Mouse (Mus musculus) retina, postnatal 1 day (tissue): ENCODE results near the gene Cfl2.
"Not testable (repeated sequence)": the region's sequence is repeated elsewhere in the genome, so short reads cannot be mapped to it uniquely, and the experiment has no call there.

Source experiments
- DNase-seq: peaks from one replicate; pipeline ENCODE4 v3.0.0-alpha.2; 2012

Cfl2 gene

DNA sequence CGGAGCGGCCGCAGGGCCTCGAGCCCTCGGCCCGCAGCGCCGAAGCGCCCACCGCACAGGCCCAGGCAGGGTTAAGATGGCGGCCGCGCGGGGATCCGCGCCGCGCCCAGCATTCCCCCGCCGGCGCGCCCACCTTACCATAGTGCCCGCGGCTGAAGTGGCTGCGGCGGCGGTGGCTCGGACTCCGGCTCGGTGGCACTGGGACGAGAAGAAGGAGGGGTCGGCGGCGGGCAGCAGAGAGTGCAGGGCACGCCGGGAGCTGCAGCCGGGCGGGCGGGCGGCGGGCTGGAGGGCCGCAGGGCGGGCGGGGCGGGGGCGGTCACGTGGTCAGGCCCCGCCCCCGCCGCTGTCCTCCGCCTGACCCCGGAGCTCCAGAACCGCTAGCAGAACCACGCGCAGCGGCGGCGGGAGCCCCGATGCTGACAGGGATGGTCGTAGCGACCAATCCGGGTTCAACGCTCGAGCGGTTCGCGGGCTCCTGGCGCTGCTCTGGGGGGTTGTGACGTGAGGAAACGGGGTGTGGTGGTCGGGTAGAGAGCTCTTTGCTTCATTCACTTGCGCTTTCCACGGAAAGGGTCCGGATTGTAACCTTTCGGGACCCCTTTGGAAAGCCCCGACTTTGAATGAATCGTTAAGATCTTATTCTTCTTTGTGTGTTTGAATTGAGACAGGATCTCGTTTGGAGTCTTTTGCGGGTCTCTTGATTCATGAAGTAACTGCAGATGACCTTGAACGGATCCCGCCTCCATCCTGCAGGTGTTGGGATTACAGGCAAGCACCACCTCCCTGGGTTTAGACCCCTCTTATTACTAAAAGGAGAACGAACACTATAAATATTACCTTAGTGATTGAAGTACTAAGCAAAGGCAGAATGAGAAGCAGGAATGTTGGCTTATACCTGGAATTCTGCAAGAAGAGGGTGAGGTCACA is at the start of gene Cfl2:
TSS of gene Cfl2 (minus strand) at position 272 of the 930 bp plus-strand sequence.
- DNase-seq, result peak; percentile 94

- DNase-seq, result no peak
Measured at GRCm38 (mm10) chr12:54910387-54910786, 47.7 kb upstream of the Cfl2 start.

DNA sequence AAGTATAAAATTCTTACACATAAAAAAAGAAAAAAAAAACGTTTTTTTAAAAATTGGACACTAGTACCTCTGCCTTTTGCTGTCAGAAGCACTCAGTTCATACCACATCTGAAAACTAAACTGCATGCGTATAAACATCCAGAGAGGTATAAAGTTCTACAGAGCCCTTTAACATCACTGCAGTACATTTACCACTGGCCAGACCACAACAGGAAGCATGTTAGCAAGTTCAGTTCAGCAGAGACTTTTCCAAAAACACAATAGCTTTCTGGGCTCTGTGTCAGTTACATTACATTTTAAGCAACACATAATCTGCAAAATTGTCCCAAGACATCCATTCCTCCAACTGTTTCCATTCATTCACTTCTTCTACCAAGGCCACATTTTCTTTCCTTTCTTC is 29.9 kb upstream of the Cfl2 start:
- not testable (repeated sequence) for DNase-seq

- no peak for DNase-seq
Measured at GRCm38 (mm10) chr12:54890426-54890825, 27.7 kb upstream of the Cfl2 start.

DNA sequence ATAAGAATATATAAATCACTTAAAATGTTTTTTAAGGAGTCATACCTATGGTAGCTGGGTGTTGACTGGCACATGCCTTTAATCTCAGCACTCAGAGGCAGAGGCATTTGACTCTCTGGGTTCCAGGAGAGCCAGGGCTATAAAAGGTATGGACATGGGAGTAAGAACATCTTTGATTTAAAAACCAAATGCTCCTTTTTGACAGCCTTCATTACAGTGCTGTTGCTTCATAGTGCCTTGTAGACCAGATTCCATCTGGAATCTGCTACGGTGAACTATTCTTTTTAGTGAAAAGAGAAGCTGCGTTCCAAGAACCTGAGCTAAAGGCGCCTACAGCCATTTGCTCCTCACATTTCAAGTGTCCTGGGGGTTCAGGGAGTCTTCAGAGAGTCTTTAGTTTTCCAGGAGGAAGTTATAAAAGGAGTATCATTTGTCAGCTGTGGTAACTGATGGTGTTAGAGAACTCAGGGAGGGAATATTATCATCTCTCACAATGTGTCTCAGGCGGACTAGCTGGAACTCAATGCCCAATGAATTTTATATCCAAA is 25.0 kb upstream of the Cfl2 start:
- DNase-seq, result no peak

DNA sequence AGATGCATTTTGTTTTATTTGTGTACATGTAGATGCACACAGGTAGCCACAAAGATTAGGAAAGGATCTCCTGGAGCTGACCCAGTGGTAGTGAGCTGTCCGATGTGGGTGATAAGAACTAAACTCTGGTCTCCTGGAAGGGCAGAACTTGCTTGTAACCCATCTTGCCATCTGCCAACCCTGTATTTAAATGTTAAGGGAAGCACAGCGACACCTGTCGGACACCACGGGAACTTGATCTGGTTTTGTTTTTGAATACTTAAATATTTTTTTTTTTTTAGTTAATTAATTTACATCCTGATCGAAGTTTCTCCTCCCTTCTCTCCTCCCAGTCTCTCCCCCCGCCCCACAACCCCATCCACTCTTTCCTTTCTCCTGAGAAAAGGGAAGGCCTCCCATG is 17.0 kb upstream of the Cfl2 start:
- peak; percentile 86 for DNase-seq

- DNase-seq, result no peak
Measured at GRCm38 (mm10) chr12:54879211-54879610, 16.5 kb upstream of the Cfl2 start.

- no peak for DNase-seq
Measured at GRCm38 (mm10) chr12:54877875-54878274, 15.2 kb upstream of the Cfl2 start.

GRCm38 (mm10) chr12:54876879-54877278 is 14.2 kb upstream of the Cfl2 start:
- no peak for DNase-seq

DNA sequence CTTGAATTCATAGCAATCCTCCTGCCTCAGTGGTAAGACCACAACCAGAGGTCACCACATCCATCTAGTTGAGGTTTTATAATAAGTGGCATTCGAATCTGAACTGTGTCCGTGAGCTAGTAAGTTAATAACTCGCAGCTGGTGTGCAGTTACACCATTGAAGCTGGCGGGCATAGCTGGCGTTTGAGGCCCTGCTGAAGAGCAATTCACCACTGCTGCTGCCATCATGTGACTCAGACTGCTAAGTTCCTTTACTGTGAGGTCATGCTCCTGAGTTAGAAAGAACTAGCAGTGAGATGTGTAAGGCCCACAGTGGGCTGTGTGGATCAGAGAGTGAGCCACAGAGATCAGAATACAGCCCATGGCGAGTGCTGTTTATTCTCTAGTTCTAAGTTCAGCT is 12.0 kb upstream of the Cfl2 start:
- no peak for DNase-seq

GRCm38 (mm10) chr12:54861991-54862605 is 579 bp downstream of the Cfl2 start:
- peak; percentile 62 for DNase-seq

- no peak for DNase-seq
Measured at GRCm38 (mm10) chr12:54859531-54859930, 3.1 kb downstream of the Cfl2 start.

DNA sequence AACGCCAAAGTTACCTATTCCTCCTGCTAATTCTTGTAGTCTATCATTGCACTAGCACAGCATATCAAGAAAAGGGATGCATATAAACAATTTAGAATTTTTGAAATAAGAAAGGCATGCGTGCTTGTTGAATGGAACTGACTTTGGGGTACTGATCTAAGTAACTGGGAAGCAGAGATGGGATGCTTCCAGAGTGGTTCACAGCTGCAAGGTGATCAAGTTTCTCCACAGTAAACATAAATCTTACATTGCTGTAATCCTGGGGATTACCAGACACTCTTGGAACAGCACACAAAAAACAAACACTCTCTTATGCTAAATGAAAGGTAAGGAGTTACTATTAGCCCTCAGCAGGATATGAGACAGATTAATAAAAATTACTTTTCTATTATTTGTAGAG is 12.1 kb downstream of the Cfl2 start:
- DNase-seq, result no peak

GRCm38 (mm10) chr12:54844415-54844814 is 18.3 kb downstream of the Cfl2 start:
- no peak for DNase-seq

- no peak for DNase-seq
Measured at GRCm38 (mm10) chr12:54841576-54841975, 21.1 kb downstream of the Cfl2 start.

DNA sequence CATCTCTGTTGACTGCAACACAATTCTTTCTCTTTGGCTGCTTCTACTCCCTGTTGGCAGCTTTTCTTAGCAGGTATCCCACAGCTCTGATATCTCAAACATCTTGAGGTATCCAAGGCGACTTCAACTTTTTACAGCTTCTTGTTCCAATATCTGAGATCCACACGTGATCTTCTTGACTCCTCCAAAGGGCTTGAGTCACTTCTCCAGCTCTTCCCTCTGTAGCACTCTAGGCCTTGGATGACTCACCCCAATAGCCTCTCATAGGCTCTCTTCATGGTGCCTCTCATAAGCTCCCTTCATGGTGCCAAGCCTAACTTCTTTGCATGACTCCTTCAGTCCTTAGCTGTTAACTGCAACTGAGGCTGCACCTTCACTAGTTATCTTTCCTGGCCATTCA is 22.9 kb downstream of the Cfl2 start:
- DNase-seq, result no peak

DNA sequence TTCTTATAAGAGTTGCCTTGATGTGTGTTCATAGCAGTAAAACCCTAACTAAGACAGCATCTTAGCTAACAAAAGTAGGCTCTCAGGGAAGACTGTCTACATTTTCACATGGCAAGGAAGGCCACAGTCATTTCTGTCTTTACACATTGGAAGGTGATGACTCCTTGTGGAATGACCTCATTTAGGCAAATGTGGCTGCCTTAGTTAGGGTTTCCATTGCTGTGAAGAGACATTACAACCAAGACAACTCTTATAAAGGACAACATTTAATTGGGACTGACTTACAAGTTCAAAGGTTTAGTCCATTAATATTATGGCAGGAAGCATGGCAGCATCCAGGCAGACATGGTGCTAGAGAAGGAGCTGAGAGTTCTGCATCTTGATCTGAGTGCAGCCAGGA is 23.7 kb downstream of the Cfl2 start:
- DNase-seq, result no peak

- no peak for DNase-seq
Measured at GRCm38 (mm10) chr12:54835608-54836570, 26.8 kb downstream of the Cfl2 start.

- peak; percentile 77 for DNase-seq
Measured at GRCm38 (mm10) chr12:54834925-54835447, 27.7 kb downstream of the Cfl2 start.

DNA sequence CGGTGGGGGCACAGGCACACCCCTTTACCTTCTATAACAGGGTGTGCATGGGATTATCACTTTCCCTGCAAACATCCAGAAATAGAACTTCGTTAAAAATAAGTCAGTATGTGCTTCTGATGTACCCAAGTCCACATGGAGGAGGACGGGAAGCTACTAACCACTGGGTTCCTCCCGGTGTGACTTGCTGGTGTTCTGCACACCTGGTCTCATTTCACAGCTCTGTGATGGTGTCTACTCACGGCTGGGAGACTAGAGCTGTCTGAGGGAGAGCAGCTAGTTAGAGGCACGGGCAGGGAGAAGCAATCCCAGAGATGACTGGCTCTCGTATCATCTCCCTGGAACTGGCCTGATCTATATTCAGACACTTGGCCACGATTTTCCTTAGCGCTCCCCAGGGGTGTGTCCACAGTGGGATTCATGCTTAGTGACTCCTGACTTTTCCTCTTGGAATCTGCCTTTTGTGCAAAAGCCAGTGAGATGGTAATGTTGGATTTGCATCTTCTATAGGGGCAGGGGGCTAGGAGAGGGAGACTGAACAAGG is 28.7 kb downstream of the Cfl2 start:
- DNase-seq, result no peak

- DNase-seq, result not testable (repeated sequence)
Measured at GRCm38 (mm10) chr12:54831927-54832326, 30.8 kb downstream of the Cfl2 start.

GRCm38 (mm10) chr12:54830574-54830973 is 32.1 kb downstream of the Cfl2 start:
- DNase-seq, result peak; percentile 83
